Mouse (Mus musculus): ENCODE data around the gene Rab11fip5.

DNA sequence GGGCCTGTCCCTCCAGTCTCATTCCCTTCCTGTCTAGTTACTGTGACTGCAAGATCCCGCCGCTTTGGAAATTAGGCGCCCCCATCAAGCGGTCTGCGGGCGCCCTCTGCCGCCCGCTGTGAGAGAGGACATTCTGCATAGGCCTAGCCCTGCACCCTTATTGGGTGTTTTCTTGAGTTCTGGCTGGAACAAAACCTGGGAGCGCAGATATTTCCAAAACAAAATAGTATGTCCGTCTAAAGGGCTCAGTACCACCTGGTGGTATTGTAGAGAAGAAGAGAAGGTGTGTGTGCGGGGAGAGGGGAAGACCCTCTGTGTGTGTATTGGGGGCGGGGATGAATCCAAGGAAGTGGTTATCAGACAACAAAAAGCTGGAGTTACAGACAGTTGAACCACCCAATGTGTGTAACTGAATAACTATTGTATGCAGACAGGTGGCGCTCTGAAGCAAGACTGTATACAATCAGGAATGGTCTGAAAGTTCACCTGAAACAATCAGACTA is 36.4 kb upstream of the Rab11fip5 start:
- TF ChIP-seq POLR2A (IDR thresholded peaks at IDR 0.05; ENCODE audit: insufficient read depth, low read depth, low read length) (no peak), CTCF (IDR thresholded peaks at IDR 0.05; ENCODE audit: insufficient read depth, low read depth, low read length) (peak; percentile 96)
